Mouse (Mus musculus) forebrain, postnatal 0 days (tissue): ENCODE data around the gene Tcerg1l. TPM values are rescaled to one million over a fixed set of nuclear protein-coding genes. Genes with fewer than 3 reads are reported as not detected.

Experiments used
- ATAC-seq: fragments of 200-750 bp; cut with Nextera tagmentation; 2 replicates; pipeline ENCODE4 v1.8.0; 2017; ENCODE audit warnings: mild to moderate bottlenecking, moderate library complexity
- DNase-seq: peaks from one replicate; pipeline ENCODE4 v3.0.0-alpha.2; 2015
- H3K27ac ChIP-seq: fragments of 300-500 bp; sonication (generic); 2 replicates; pipeline ENCODE4 v1.5.1; 2014; ENCODE audit warnings: low read depth, mild to moderate bottlenecking, antibody characterized with exemption, low read length, moderate library complexity, mixed read lengths
- H3K27me3 ChIP-seq: fragments of 300-500 bp; sonication (generic); 2 replicates; pipeline ENCODE4 v1.6.1; 2014; ENCODE audit warnings: mild to moderate bottlenecking, low read length, mixed read lengths; ENCODE audit not compliant: insufficient read depth
- H3K36me3 ChIP-seq: fragments of 300-500 bp; sonication (generic); 2 replicates; pipeline ENCODE4 v1.6.1; 2014; ENCODE audit warnings: mild to moderate bottlenecking, moderate library complexity; ENCODE audit not compliant: insufficient read depth
- H3K4me1 ChIP-seq: fragments of 300-500 bp; sonication (generic); 2 replicates; pipeline ENCODE4 v1.6.1; 2014; ENCODE audit warnings: antibody characterized with exemption; ENCODE audit not compliant: insufficient read depth
- H3K4me2 ChIP-seq: fragments of 300-500 bp; sonication (generic); 2 replicates; pipeline ENCODE4 v1.6.1; 2014; ENCODE audit warnings: low read depth, mild to moderate bottlenecking, moderate library complexity
- H3K4me3 ChIP-seq: fragments of 300-500 bp; sonication (generic); 2 replicates; pipeline ENCODE4 v1.5.1; 2014; ENCODE audit warnings: low read depth, low read length, mixed read lengths
- H3K9ac ChIP-seq: fragments of 300-500 bp; sonication (generic); 2 replicates; pipeline ENCODE4 v1.6.1; 2014; ENCODE audit warnings: mild to moderate bottlenecking
- H3K9me3 ChIP-seq: fragments of 300-500 bp; sonication (generic); 2 replicates; pipeline ENCODE4 v1.6.1; 2016; ENCODE audit warnings: low read length
- CTCF ChIP-seq: sonication (generic); IDR thresholded peaks from 2 replicates; pipeline ENCODE4 v1.5.1; 2016; ENCODE audit warnings: antibody characterized with exemption, control low read depth, low read depth
- WGBS: fragments of 180-500 bp; shearing (Covaris S2); extraction: QIAGEN DNeasy Blood & Tissue Kit; methylation state at CpG from one replicate; pipeline ENCODE4 v1.1.7; 2014; 5-methylcytosine and 5-hydroxymethylcytosine counted together
- polyA plus RNA-seq: library from polyadenylated mRNA; unstranded; fragments of >200 nt; fragmentation: Nextera tagmentation; extraction: Ambion mirVana; gene quantifications from 2 replicates; pipeline ENCODE4 v1.2.1, GENCODE M21; 2015
- total RNA-seq: library from RNA; depleted of rRNA; stranded (reverse); fragments of >200 nt; gene quantifications from 2 replicates; pipeline ENCODE4 v1.2.3, GENCODE M21; 2014

Tcerg1l gene
- total and polyA plus RNA-seq, 2 experiments from 2014 or later, result 21.6 to 22.1 TPM

DNA sequence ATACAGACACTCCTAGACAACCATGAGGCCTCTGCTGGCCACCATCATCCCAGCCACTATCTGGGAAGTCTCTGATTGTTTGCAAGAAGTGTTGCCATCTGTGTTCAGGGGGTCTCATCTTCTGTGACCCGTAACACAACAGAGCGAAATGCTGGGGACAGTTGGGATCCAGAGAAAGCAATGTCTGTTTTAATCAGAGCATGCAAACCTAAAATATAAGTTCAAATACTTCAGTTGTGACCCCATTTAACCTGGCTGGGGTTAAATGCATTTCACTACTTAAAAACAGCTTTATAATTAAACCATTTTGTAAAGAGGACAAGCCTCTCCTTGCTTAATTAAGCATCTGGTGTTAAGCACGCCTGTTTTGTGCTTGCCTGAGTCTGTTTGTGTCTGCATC lies 66.3 kb downstream of the Tcerg1l start:
- H3K27me3 ChIP-seq, result no peaks in the 10 kb centered on the region
- H3K9me3 ChIP-seq, result no peaks in the 10 kb centered on the region
- 76% methylated on average over 3 of the region's 3 CpGs for WGBS
- H3K4me1 ChIP-seq, result no peaks in the 10 kb centered on the region
- H3K36me3 ChIP-seq, result no peaks in the 10 kb centered on the region
- no peak for ATAC-seq
- no peak overlapping the region for H3K4me2 ChIP-seq
- no peak overlapping the region for H3K9ac ChIP-seq
- TF ChIP-seq CTCF, result no peak
- no peak for DNase-seq
- H3K27ac ChIP-seq, result no peak overlapping the region
- H3K4me3 ChIP-seq, result no peak overlapping the region

DNA sequence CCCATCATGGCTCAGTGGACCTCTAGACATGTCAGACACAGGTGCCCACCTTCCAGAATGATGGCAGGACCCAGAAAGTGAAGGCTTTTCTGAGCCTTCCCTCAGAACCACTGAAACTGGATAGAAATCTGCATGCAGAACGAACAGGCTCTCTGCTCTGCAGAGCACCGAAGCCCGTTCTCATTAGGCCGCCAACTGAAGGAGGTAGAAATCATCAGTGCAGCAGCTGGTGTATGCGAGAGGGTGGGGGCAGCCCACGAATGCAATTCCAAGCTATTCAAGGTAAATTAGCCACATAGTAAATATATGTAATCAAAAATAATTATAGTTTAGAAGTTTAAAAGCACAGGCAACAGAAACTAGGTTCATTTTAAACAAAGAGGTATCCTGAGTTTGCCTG lies 68.9 kb downstream of the Tcerg1l start:
- Histone ChIP-seq H3K27me3 (no peaks in the 10 kb centered on the region), H3K9me3 (no peaks in the 10 kb centered on the region), H3K9ac (no peak overlapping the region), H3K4me1 (no peaks in the 10 kb centered on the region), H3K36me3 (no peaks in the 10 kb centered on the region), H3K27ac (no peak overlapping the region), H3K4me3 (no peak overlapping the region), H3K4me2 (no peak overlapping the region)
- no peak for TF ChIP-seq CTCF
- WGBS, result 40% methylated on average over 6 of the region's 6 CpGs
- ATAC-seq, result peak; percentile 73
- peak; percentile 31 for DNase-seq

DNA sequence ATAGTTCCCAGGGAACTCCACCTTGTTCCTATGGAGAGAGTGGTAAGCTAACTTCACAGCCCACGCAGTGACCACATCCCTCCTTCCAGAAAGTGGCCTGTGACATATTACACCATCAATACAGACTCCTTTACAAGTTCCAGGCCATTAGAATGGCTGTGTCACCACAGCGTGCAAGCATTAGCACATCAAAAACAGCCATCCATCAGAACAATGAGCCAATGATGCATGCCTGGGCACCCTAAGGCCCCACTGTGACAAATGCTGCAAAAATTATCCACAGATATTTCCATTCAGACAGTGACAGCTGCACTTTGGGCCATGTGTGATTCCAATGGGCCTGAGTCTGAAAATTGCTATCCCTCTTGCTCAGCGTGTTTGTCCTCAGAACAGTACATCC lies 70.8 kb downstream of the Tcerg1l start:
- H3K36me3 ChIP-seq, result no peaks in the 10 kb centered on the region
- TF ChIP-seq CTCF, result no peak
- H3K9me3 ChIP-seq, result no peaks in the 10 kb centered on the region
- no peak overlapping the region for H3K9ac ChIP-seq
- H3K27me3 ChIP-seq, result no peaks in the 10 kb centered on the region
- no peak for ATAC-seq
- H3K27ac ChIP-seq, result no peak overlapping the region
- H3K4me1 ChIP-seq, result no peaks in the 10 kb centered on the region
- 45% methylated on average over 3 of the region's 3 CpGs for WGBS
- H3K4me2 ChIP-seq, result no peak overlapping the region
- DNase-seq, result no peak
- H3K4me3 ChIP-seq, result no peak overlapping the region

GRCm38 (mm10) chr7:138313733-138314132 lies 83.8 kb downstream of the Tcerg1l start:
- WGBS, result 97% methylated on average over 1 of the region's 1 CpGs

DNA sequence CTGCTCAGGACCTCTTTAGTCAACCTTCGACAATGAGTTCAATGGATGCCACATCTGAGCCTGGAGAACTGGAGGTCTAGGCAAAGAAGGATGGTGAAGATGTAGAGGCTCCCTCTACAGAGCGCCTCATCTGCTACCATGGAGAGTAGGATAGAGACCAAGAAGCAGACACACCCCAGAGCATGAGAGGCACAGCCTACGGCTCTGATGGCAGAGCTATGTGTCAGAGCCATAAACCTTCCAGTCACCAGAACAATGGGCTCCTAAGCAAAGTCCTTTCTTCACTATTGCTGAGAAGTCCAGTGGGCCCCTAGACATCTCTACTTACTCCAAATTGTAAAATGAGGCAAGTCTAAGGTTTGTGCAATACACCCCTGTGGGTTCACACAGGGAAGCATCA lies 91.4 kb downstream of the Tcerg1l start:
- H3K4me2 ChIP-seq, result no peak overlapping the region
- no peaks in the 10 kb centered on the region for H3K9me3 ChIP-seq
- H3K9ac ChIP-seq, result no peak overlapping the region
- H3K36me3 ChIP-seq, result no peaks in the 10 kb centered on the region
- no peak overlapping the region for H3K27ac ChIP-seq
- no peak overlapping the region for H3K4me3 ChIP-seq
- DNase-seq (no peak), ATAC-seq (no peak)
- no peaks in the 10 kb centered on the region for H3K27me3 ChIP-seq
- 85% methylated on average over 3 of the region's 3 CpGs for WGBS
- TF ChIP-seq CTCF, result no peak
- H3K4me1 ChIP-seq, result no peaks in the 10 kb centered on the region

More at GRCm38 (mm10) chr7:138313733-138314132, 83.8 kb downstream of the Tcerg1l start:
- Histone ChIP-seq H3K9me3 (no peaks in the 10 kb centered on the region), H3K27ac (no peak overlapping the region), H3K36me3 (no peaks in the 10 kb centered on the region), H3K27me3 (no peaks in the 10 kb centered on the region), H3K9ac (no peak overlapping the region), H3K4me3 (no peak overlapping the region), H3K4me1 (no peaks in the 10 kb centered on the region), H3K4me2 (no peak overlapping the region)
- ATAC-seq (no peak), DNase-seq (no peak)
- no peak for TF ChIP-seq CTCF

DNA sequence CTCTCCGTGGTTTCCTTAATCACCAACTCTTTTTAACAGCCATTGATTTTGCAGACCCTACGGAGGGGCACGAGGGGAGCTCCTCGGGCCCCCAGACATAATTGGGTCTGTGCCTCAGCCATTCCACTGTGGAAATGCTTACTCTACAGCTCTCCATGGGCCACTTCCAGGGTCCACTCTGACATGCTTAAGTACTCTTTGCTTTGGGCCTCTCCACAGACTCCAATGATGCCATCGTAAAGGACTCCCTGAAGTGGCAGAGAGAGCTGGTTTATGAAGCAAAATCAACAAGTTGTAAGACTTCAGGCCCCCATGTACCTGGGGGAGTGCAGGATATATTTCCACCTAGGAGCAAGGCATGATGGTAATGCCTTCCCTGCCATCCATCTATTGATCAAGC lies 112.7 kb downstream of the Tcerg1l start:
- H3K36me3 ChIP-seq, result no peaks in the 10 kb centered on the region
- H3K27ac ChIP-seq, result no peak overlapping the region
- TF ChIP-seq CTCF, result no peak
- no peak overlapping the region for H3K9ac ChIP-seq
- no peaks in the 10 kb centered on the region for H3K4me1 ChIP-seq
- H3K9me3 ChIP-seq, result no peaks in the 10 kb centered on the region
- DNase-seq (no peak), ATAC-seq (no peak)
- 88% methylated on average over 5 of the region's 5 CpGs for WGBS
- H3K4me3 ChIP-seq, result no peak overlapping the region
- no peaks in the 10 kb centered on the region for H3K27me3 ChIP-seq
- no peak overlapping the region for H3K4me2 ChIP-seq

DNA sequence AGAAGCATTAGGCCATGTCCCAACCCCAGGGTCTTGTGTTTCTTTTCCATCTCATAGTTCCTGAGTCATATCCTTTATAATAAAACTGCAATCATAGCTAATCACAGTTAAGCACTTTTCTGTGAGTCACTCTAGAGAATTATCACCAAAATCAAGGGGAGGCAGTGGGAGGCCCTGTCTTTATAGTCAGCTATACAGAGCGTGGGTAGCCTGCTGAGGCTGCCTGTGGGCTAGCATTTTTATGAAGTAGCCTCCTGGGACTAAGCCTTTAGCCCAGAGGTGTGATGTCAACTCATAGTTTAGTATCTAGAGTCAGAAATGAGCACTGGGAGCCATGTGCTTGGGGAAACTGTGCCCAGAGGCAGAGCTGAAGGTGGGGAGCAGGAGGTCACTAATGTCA lies 122.3 kb downstream of the Tcerg1l start:
- WGBS, result 69% methylated on average over 1 of the region's 1 CpGs
- no peaks in the 10 kb centered on the region for H3K9me3 ChIP-seq
- TF ChIP-seq CTCF, result no peak
- DNase-seq (no peak), ATAC-seq (no peak)
- no peaks in the 10 kb centered on the region for H3K27me3 ChIP-seq
- H3K4me1 ChIP-seq, result no peaks in the 10 kb centered on the region
- no peak overlapping the region for H3K9ac ChIP-seq
- no peaks in the 10 kb centered on the region for H3K36me3 ChIP-seq
- H3K4me3 ChIP-seq, result no peak overlapping the region
- no peak overlapping the region for H3K27ac ChIP-seq
- H3K4me2 ChIP-seq, result no peak overlapping the region

DNA sequence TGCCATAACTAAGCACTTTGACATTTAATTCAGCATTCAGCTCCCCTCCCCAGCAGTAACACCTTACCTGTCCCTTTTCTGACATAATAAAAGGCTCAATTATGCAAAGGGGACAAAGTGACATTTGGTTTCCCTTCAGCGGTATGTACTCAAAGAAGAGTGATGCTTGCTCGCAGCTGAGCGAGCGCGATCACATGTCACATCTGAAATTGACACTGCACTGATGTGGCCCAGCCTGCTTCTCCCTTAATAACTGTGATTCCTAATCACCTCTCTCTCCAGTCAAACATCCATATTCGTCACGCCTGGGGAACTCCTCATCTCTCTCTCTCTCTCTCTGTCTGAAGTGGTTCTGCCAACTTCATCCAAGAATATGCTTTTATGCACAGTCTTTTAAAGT lies 126.2 kb downstream of the Tcerg1l start:
- no peak for DNase-seq
- no peaks in the 10 kb centered on the region for H3K27me3 ChIP-seq

More for the DNA sequence above, 126.2 kb downstream of the Tcerg1l start:
- Histone ChIP-seq H3K27ac (no peak overlapping the region), H3K9me3 (no peaks in the 10 kb centered on the region), H3K4me3 (no peak overlapping the region), H3K4me2 (no peak overlapping the region), H3K36me3 (no peaks in the 10 kb centered on the region), H3K4me1 (no peaks in the 10 kb centered on the region), H3K9ac (no peak overlapping the region)
- no peak for TF ChIP-seq CTCF
- peak; percentile 40; the same call in 1 of the 2 replicates for ATAC-seq
- WGBS, result 76% methylated on average over 7 of the region's 7 CpGs
